Mouse (Mus musculus): ENCODE results near the gene Galnt16.

Galnt16 gene

GRCm38 (mm10) chr12:80531585-80531984 is 13.5 kb downstream of the Galnt16 start:
- DNase-seq (ENCODE audit: low spot score) = no peak

GRCm38 (mm10) chr12:80533876-80534275 is 15.8 kb downstream of the Galnt16 start:
- peak; percentile 12 for DNase-seq (ENCODE audit: low spot score)

- DNase-seq (ENCODE audit: low spot score) = no peak
These were observed 19.2 kb downstream of the Galnt16 start for GRCm38 (mm10) chr12:80537313-80537712.

GRCm38 (mm10) chr12:80538311-80538710 is 20.2 kb downstream of the Galnt16 start:
- no peak for DNase-seq (ENCODE audit: low spot score)

- DNase-seq (ENCODE audit: low spot score) = no peak
These were observed 27.2 kb downstream of the Galnt16 start for GRCm38 (mm10) chr12:80545310-80545709.

- DNase-seq (ENCODE audit: low spot score) = no peak
These were observed 31.6 kb downstream of the Galnt16 start for GRCm38 (mm10) chr12:80549646-80550045.

GRCm38 (mm10) chr12:80553157-80553556 is 35.1 kb downstream of the Galnt16 start:
- no peak for DNase-seq (ENCODE audit: low spot score)

- no peak for DNase-seq (ENCODE audit: low spot score)
These were observed 36.2 kb downstream of the Galnt16 start for GRCm38 (mm10) chr12:80554312-80554711.

GRCm38 (mm10) chr12:80561904-80562303 is 43.8 kb downstream of the Galnt16 start:
- no peak for DNase-seq (ENCODE audit: low spot score)

GRCm38 (mm10) chr12:80562793-80563192 is 44.7 kb downstream of the Galnt16 start:
- DNase-seq (ENCODE audit: low spot score) = peak; percentile 20

- DNase-seq (ENCODE audit: low spot score) = no peak
These were observed 46.9 kb downstream of the Galnt16 start for GRCm38 (mm10) chr12:80564990-80565389.

- no peak for DNase-seq (ENCODE audit: low spot score)
These were observed 47.7 kb downstream of the Galnt16 start for GRCm38 (mm10) chr12:80565793-80566192.

- no peak for DNase-seq (ENCODE audit: low spot score)
These were observed 48.4 kb downstream of the Galnt16 start for GRCm38 (mm10) chr12:80566502-80566901.

GRCm38 (mm10) chr12:80567375-80567774 is 49.3 kb downstream of the Galnt16 start:
- DNase-seq (ENCODE audit: low spot score) = peak; percentile 12

- no peak for DNase-seq (ENCODE audit: low spot score)
These were observed 51.5 kb downstream of the Galnt16 start for GRCm38 (mm10) chr12:80569561-80569960.

- DNase-seq (ENCODE audit: low spot score) = no peak
These were observed 56.2 kb downstream of the Galnt16 start for GRCm38 (mm10) chr12:80574318-80574717.

- no peak for DNase-seq (ENCODE audit: low spot score)
These were observed 56.8 kb downstream of the Galnt16 start for GRCm38 (mm10) chr12:80574825-80575371.

GRCm38 (mm10) chr12:80577049-80577448 is 59.0 kb downstream of the Galnt16 start:
- DNase-seq (ENCODE audit: low spot score) = peak; percentile 21

GRCm38 (mm10) chr12:80581357-80581756 is 63.3 kb downstream of the Galnt16 start:
- DNase-seq (ENCODE audit: low spot score) = no peak

GRCm38 (mm10) chr12:80584973-80585372 is 66.9 kb downstream of the Galnt16 start:
- no peak for DNase-seq (ENCODE audit: low spot score)

GRCm38 (mm10) chr12:80594141-80594540 is 76.1 kb downstream of the Galnt16 start:
- DNase-seq (ENCODE audit: low spot score) = no peak

- DNase-seq (ENCODE audit: low spot score) = peak; percentile 28
These were observed 76.7 kb downstream of the Galnt16 start for GRCm38 (mm10) chr12:80594781-80595180.

- no peak for DNase-seq (ENCODE audit: low spot score)
These were observed 77.5 kb downstream of the Galnt16 start for GRCm38 (mm10) chr12:80595566-80595965.

- no peak for DNase-seq (ENCODE audit: low spot score)
These were observed 77.9 kb downstream of the Galnt16 start for GRCm38 (mm10) chr12:80595968-80596367.

Measured in adipocyte (in vitro differentiated cells).